Mouse (Mus musculus): ENCODE data around the gene Slc6a5.
A peak's percentile ranks its signal among the peaks of the same experiment; 100 is the strongest.
"Not testable (repeated sequence)": the region's sequence is repeated elsewhere in the genome, so short reads cannot be mapped to it uniquely, and the experiment has no call there.

The Slc6a5 gene

GRCm38 (mm10) chr7:49913728-49914328, 3.9 kb downstream of the Slc6a5 start:
- no peak for DNase-seq

- DNase-seq, result no peak
These were observed 5.0 kb downstream of the Slc6a5 start for GRCm38 (mm10) chr7:49914946-49915345.

GRCm38 (mm10) chr7:49915471-49915870, 5.5 kb downstream of the Slc6a5 start:
- DNase-seq, result no peak

GRCm38 (mm10) chr7:49919494-49919893, 9.5 kb downstream of the Slc6a5 start:
- no peak for DNase-seq

- no peak for DNase-seq
These were observed 10.8 kb downstream of the Slc6a5 start for GRCm38 (mm10) chr7:49920751-49921150.

- DNase-seq, result no peak
These were observed 13.0 kb downstream of the Slc6a5 start for GRCm38 (mm10) chr7:49922928-49923327.

GRCm38 (mm10) chr7:49923376-49923775, 13.4 kb downstream of the Slc6a5 start:
- DNase-seq, result peak; percentile 40 to 43

GRCm38 (mm10) chr7:49928571-49928970, 18.6 kb downstream of the Slc6a5 start:
- no peak for DNase-seq

GRCm38 (mm10) chr7:49929999-49930398, 20.1 kb downstream of the Slc6a5 start:
- no peak for DNase-seq

GRCm38 (mm10) chr7:49933386-49934115, 23.6 kb downstream of the Slc6a5 start:
- not testable (repeated sequence) for DNase-seq

GRCm38 (mm10) chr7:49936821-49937220, 26.9 kb downstream of the Slc6a5 start:
- DNase-seq, result no peak

- DNase-seq, result no peak
These were observed 32.1 kb downstream of the Slc6a5 start for GRCm38 (mm10) chr7:49942023-49942422.

- no peak for DNase-seq
These were observed 32.5 kb downstream of the Slc6a5 start for GRCm38 (mm10) chr7:49942490-49942889.

- no peak for DNase-seq
These were observed 36.7 kb downstream of the Slc6a5 start for GRCm38 (mm10) chr7:49946691-49947090.

- no peak for DNase-seq
These were observed 43.7 kb downstream of the Slc6a5 start for GRCm38 (mm10) chr7:49953546-49954181.

- DNase-seq, result no peak
These were observed 44.9 kb downstream of the Slc6a5 start for GRCm38 (mm10) chr7:49954834-49955233.

GRCm38 (mm10) chr7:49957142-49957541, 47.2 kb downstream of the Slc6a5 start:
- no peak for DNase-seq

- DNase-seq, result no peak
These were observed 53.8 kb downstream of the Slc6a5 start for GRCm38 (mm10) chr7:49963764-49964163.

- no peak for DNase-seq
These were observed 59.6 kb downstream of the Slc6a5 start for GRCm38 (mm10) chr7:49969516-49969915.

- DNase-seq, result peak in 1 of 2 experiments; percentile 2
These were observed 65.0 kb downstream of the Slc6a5 start, which contains the start of gene Nell1 for GRCm38 (mm10) chr7:49974841-49975440. Nell1 (plus strand) TSS chr7:49974864.

- no peak for DNase-seq
These were observed 65.6 kb downstream of the Slc6a5 start for GRCm38 (mm10) chr7:49975441-49976121.

GRCm38 (mm10) chr7:49981511-49982227, 71.7 kb downstream of the Slc6a5 start:
- DNase-seq, result no peak
